Mouse (Mus musculus) myocyte (in vitro differentiated cells): ENCODE measurements at regions not wholly inside any gene's neighbourhood (a gene's known extent, or its start where the extent isn't known, plus 50 kb on each side); places are given as distances from the start of the nearest gene placed in this dataset.

ENCODE experiments used
- CEBPB ChIP-seq: IDR thresholded peaks from 2 replicates; pipeline ENCODE4 v1.6.1; 2011; ENCODE audit warnings: mild to moderate bottlenecking, moderate library complexity; ENCODE audit not compliant: poor library complexity, insufficient read depth, severe bottlenecking
- MYOD1 ChIP-seq, 3 experiments: IDR thresholded peaks; one replicate each; pipeline ENCODE4 v1.6.1; 2011; ENCODE audit warnings: control low read depth in 2 of 3, low read depth in 2 of 3, mild to moderate bottlenecking in 2 of 3, moderate library complexity in 1 of 3; ENCODE audit not compliant: insufficient read length in 2 of 3, control insufficient read depth in 1 of 3
- MYOG ChIP-seq, 3 experiments: IDR thresholded peaks; one replicate each; pipeline ENCODE4 v1.6.1; 2011; ENCODE audit warnings: control low read depth in 2 of 3, low read depth in 2 of 3, mild to moderate bottlenecking in 2 of 3; ENCODE audit not compliant: insufficient read length in 2 of 3, control insufficient read depth in 1 of 3, insufficient read depth in 1 of 3
- POLR2A ChIP-seq: IDR thresholded peaks from one replicate; pipeline ENCODE4 v1.6.1; 2011; ENCODE audit warnings: low read depth, mild to moderate bottlenecking, control low read depth, moderate library complexity; ENCODE audit not compliant: insufficient read length
- POLR2AphosphoS2 ChIP-seq: IDR thresholded peaks from one replicate; pipeline ENCODE4 v1.6.1; 2011; ENCODE audit warnings: low read depth, control low read depth; ENCODE audit not compliant: insufficient read length
- REST ChIP-seq: IDR thresholded peaks from one replicate; pipeline ENCODE4 v1.6.1; 2011; ENCODE audit warnings: mild to moderate bottlenecking, control low read depth, moderate library complexity; ENCODE audit not compliant: insufficient read depth, insufficient read length
- TCF12 ChIP-seq: IDR thresholded peaks from one replicate; pipeline ENCODE4 v1.6.1; 2011; ENCODE audit warnings: mild to moderate bottlenecking, control low read depth; ENCODE audit not compliant: poor library complexity, insufficient read depth, severe bottlenecking
- TCF3 ChIP-seq: IDR thresholded peaks from one replicate; pipeline ENCODE4 v1.6.1; 2011; ENCODE audit warnings: low read depth, control low read depth; ENCODE audit not compliant: insufficient read length

DNA sequence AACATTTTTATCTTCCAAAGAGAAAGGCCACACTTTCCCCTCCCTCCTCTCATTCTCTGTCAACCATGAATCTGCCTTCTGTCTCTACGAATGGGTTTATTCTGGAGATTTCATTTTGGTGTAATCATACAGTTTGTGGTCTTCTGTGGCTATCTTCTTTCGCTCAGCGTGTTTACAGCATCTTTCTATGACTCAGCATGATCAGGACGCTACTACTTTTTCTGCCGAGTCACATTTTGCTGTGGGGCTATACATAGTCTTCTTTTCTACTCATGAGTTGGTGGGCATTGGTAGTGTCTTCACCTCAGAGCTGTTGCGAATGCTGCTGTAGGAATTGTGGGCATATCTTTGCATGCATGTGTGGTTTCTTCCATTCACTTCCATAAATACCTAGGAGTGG, 66.3 kb upstream of the Vangl1 start:
- TF ChIP-seq MYOG (IDR thresholded peaks at IDR 0.05; ENCODE audit: control insufficient read depth in 1 of 3, insufficient read depth in 1 of 3, insufficient read length in 2 of 3, low read depth in 2 of 3) = no peak
- TF ChIP-seq POLR2A = no peak
- TF ChIP-seq POLR2AphosphoS2 = no peak
- no peak for TF ChIP-seq TCF3
- no peak for TF ChIP-seq MYOD1 (IDR thresholded peaks at IDR 0.05; ENCODE audit: control insufficient read depth in 1 of 3, insufficient read length in 2 of 3, low read depth in 2 of 3)
- no peak for TF ChIP-seq CEBPB
- TF ChIP-seq TCF12 = no peak
- no peak for TF ChIP-seq REST
